In genomic region chr6:99484197-99484725, GRCm38 (mm10) we compare ENCODE assay signal across 12 mouse cellular contexts. TPM values are rescaled to one million over a fixed set of nuclear protein-coding genes. Genes with fewer than 3 reads are reported as not detected.
A peak's percentile ranks its signal among the peaks of the same experiment; 100 is the strongest.
DNase-seq lines count a peak whose midpoint lies in the region; ATAC-seq and TF ChIP-seq lines count a peak whose summit lies in the region.
"Had no signal": no experiment of that assay in that cellular context is flagged by ENCODE, and none has a peak within 500 bp of the region (broad histone marks: within the 10 kb centered on the region; RNA-seq: fewer than 3 reads in every experiment).

No protein-coding gene starts in this region.

- WGBS in hindbrain, postnatal 0 days = 74% methylated on average over 7 of the region's 7 CpGs
- 91% methylated on average over 7 of the region's 7 CpGs for WGBS in hindbrain, embryonic 11.5 days
- 36% methylated on average over 7 of the region's 7 CpGs for WGBS in limb, embryonic 14.5 days

- no peak for ATAC-seq in hindbrain, postnatal 0 days
- ATAC-seq in hindbrain, embryonic 11.5 days (ENCODE audit: low FRiP score) = no peak
- 0 out of 2 replicates have a peak, but pooled peaks have one; percentile 3 for ATAC-seq in limb, embryonic 14.5 days (ENCODE audit: low FRiP score, low read depth)
- ATAC-seq in CD4-positive, CD25-positive, alpha-beta regulatory T cell, adult 4 months = no peak

- peak; percentile 12 for DNase-seq in hindbrain, postnatal 0 days (ENCODE audit: low spot score)
- no peak for DNase-seq in hindbrain, embryonic 11.5 days (ENCODE audit: low spot score)
- DNase-seq in adipocyte (ENCODE audit: low spot score) = peak; percentile 50
- peak; percentile 26 for DNase-seq in limb, embryonic 14.5 days (ENCODE audit: low spot score)
- DNase-seq in cerebellum, adult 18-20 months = no peak
- no peak for DNase-seq in right cerebral cortex, postnatal 4 days
- DNase-seq: forebrain, postnatal 0 days had no signal

- H3K27me3 ChIP-seq in hindbrain, postnatal 0 days (ENCODE audit: insufficient read depth, low read length) = no peaks in the 10 kb centered on the region
- H3K27me3 ChIP-seq in hindbrain, embryonic 11.5 days (ENCODE audit: control insufficient read depth, insufficient read depth, low read length) = no peaks in the 10 kb centered on the region
- H3K27me3 ChIP-seq in limb, embryonic 14.5 days (ENCODE audit: control insufficient read depth, insufficient read depth, low read length) = no peaks in the 10 kb centered on the region

- no peak overlapping the region for H3K4me3 ChIP-seq in hindbrain, postnatal 0 days (ENCODE audit: low read length)
- no peak overlapping the region for H3K4me3 ChIP-seq in hindbrain, embryonic 11.5 days (ENCODE audit: low read depth, low read length)
- H3K4me3 ChIP-seq in embryonic fibroblast, embryonic 13.5 days (ENCODE audit: insufficient read depth, low read length) = no peak overlapping the region
- H3K4me3 ChIP-seq in limb, embryonic 14.5 days (replicated peaks; ENCODE audit: low read length) = no peak overlapping the region

- no peaks in the 10 kb centered on the region for H3K9me3 ChIP-seq in hindbrain, postnatal 0 days (ENCODE audit: low read length)
- no peaks in the 10 kb centered on the region for H3K9me3 ChIP-seq in hindbrain, embryonic 11.5 days (ENCODE audit: control insufficient read depth, low read length)
- H3K9me3 ChIP-seq in limb, embryonic 14.5 days (ENCODE audit: control insufficient read depth, low read length) = peaks cover 5% of the 10 kb centered on the region; the same call in 1 of the 2 replicates
- H3K9me3 ChIP-seq: hindbrain, embryonic 13.5 days had no signal

- H3K9ac ChIP-seq in hindbrain, postnatal 0 days (replicated peaks; ENCODE audit: low read length) = no peak overlapping the region
- H3K9ac ChIP-seq in hindbrain, embryonic 11.5 days (ENCODE audit: low read depth, low read length) = no peak overlapping the region
- H3K9ac ChIP-seq in limb, embryonic 14.5 days (ENCODE audit: low read depth, low read length, severe bottlenecking) = no peak overlapping the region
- H3K9ac ChIP-seq: liver, embryonic 14.5 days had no signal

- H3K36me3 ChIP-seq in hindbrain, postnatal 0 days (ENCODE audit: insufficient read depth, low read length) = no peaks in the 10 kb centered on the region
- no peaks in the 10 kb centered on the region for H3K36me3 ChIP-seq in hindbrain, embryonic 11.5 days (ENCODE audit: control insufficient read depth, insufficient read depth, low read length)
- H3K36me3 ChIP-seq in limb, embryonic 14.5 days (ENCODE audit: control insufficient read depth, insufficient read depth, low read length) = 0 out of 2 replicates have a peak, but pooled peaks cover 4% of the 10 kb centered on the region
- H3K36me3 ChIP-seq: hindbrain, embryonic 13.5 days had no signal

- H3K27ac ChIP-seq in hindbrain, postnatal 0 days = no peak overlapping the region
- H3K27ac ChIP-seq in hindbrain, embryonic 11.5 days (ENCODE audit: low read depth, low read length) = no peak overlapping the region
- peak overlapping the region; percentile 87 for H3K27ac ChIP-seq in embryonic fibroblast, embryonic 13.5 days (ENCODE audit: insufficient read depth, low read length)
- peak overlapping the region; percentile 23; the same call in 1 of the 2 replicates for H3K27ac ChIP-seq in limb, embryonic 14.5 days (replicated peaks; ENCODE audit: low read depth, low read length)
- H3K27ac ChIP-seq: liver, embryonic 14.5 days had no signal

- TF ChIP-seq POLR2A in embryonic fibroblast, embryonic 13.5 days (IDR thresholded peaks at IDR 0.05; ENCODE audit: low read depth, low read length) = peak; percentile 53; the same call in 1 of the 2 replicates
- TF ChIP-seq POLR2A in limb, embryonic 14.5 days (IDR thresholded peaks at IDR 0.05; ENCODE audit: borderline replicate concordance, extremely low read depth, insufficient read depth, insufficient read length) = no peak

- no peak overlapping the region for H3K4me2 ChIP-seq in hindbrain, postnatal 0 days (ENCODE audit: low read depth, low read length)
- H3K4me2 ChIP-seq in hindbrain, embryonic 11.5 days (replicated peaks; ENCODE audit: low read depth, low read length) = no peak overlapping the region
- no peak overlapping the region; the same call in 1 of the 2 replicates for H3K4me2 ChIP-seq in limb, embryonic 14.5 days (replicated peaks; ENCODE audit: low read depth, low read length, severe bottlenecking)
- H3K4me2 ChIP-seq: midbrain, embryonic 11.5 days had no signal

- TF ChIP-seq CTCF in hindbrain, postnatal 0 days (IDR thresholded peaks at IDR 0.05; ENCODE audit: low read depth) = no peak
- TF ChIP-seq CTCF in embryonic fibroblast, embryonic 13.5 days (IDR thresholded peaks at IDR 0.05; ENCODE audit: borderline replicate concordance, insufficient read depth, low read length) = no peak

- H3K4me1 ChIP-seq in hindbrain, postnatal 0 days (ENCODE audit: insufficient read depth, low read length) = peaks cover 19% of the 10 kb centered on the region; the same call in 1 of the 2 replicates
- peaks cover 5% of the 10 kb centered on the region; the same call in 1 of the 2 replicates for H3K4me1 ChIP-seq in hindbrain, embryonic 11.5 days (replicated peaks; ENCODE audit: control insufficient read depth, insufficient read depth, low read length)
- peaks cover 24% of the 10 kb centered on the region for H3K4me1 ChIP-seq in embryonic fibroblast, embryonic 13.5 days (ENCODE audit: control insufficient read depth, insufficient read depth, low read length)
- peaks cover 34% of the 10 kb centered on the region for H3K4me1 ChIP-seq in limb, embryonic 14.5 days (ENCODE audit: control insufficient read depth, insufficient read depth, low read length)

RNA-seq across cellular contexts. Expression of gene Foxp1, which starts 38.3 kb away (rescaled TPM):
- total RNA-seq in hindbrain, postnatal 0 days (2014; rRNA removed) = 53.6 and 55.2 TPM in 2 replicates
- polyA plus RNA-seq in hindbrain, postnatal 0 days (2015; fragmentation: Nextera tagmentation; extraction: Ambion mirVana) = 50.9 and 54.8 TPM in 2 replicates
- 81.5 and 91.9 TPM in 2 replicates for polyA plus RNA-seq in hindbrain, embryonic 11.5 days (2014; fragmentation: Nextera tagmentation; extraction: Ambion mirVana)
- 135 and 137 TPM in 2 replicates for polyA plus RNA-seq in embryonic fibroblast, embryonic 13.5 days (2011; ENCODE audit: insufficient read length, low read depth, missing spikeins)
- 101 and 121 TPM in 2 replicates for polyA plus RNA-seq in limb, embryonic 14.5 days (2012; rRNA removed)
- 166 and 190 TPM in 2 replicates for polyA plus RNA-seq in limb, embryonic 14.5 days (2014; fragmentation: Nextera tagmentation; extraction: Ambion mirVana)
- polyA plus RNA-seq in CD4-positive, CD25-positive, alpha-beta regulatory T cell, adult 4 months (2017; shearing (Covaris generic)) = 100 to 1,000 TPM; 275 to 341 TPM

Comparison
In these comparisons a context has a peak if more than half of its experiments do, and no peak if none do; other contexts are left out.
1. DNase-seq: peak in hindbrain, postnatal 0 days (single experiment), adipocyte (single experiment) and limb, embryonic 14.5 days (single experiment); none in hindbrain, embryonic 11.5 days (single experiment), cerebellum, adult 18-20 months (0 of 2) and right cerebral cortex, postnatal 4 days (single experiment).
2. H3K27ac ChIP-seq: peak in embryonic fibroblast, embryonic 13.5 days (single experiment) and limb, embryonic 14.5 days (single experiment); none in hindbrain, postnatal 0 days (single experiment) and hindbrain, embryonic 11.5 days (single experiment).